Mouse (Mus musculus) small intestine, adult 2 months (tissue): ENCODE results near the gene Nsg1.

ENCODE experiments used
- CTCF ChIP-seq: fragments of 200-500 bp; IDR thresholded peaks from 2 replicates; pipeline ENCODE4 v1.5.1; 2012; ENCODE audit warnings: low read depth, mild to moderate bottlenecking, control low read depth, inconsistent platforms, low read length, moderate library complexity, mixed read lengths; ENCODE audit not compliant: insufficient replicate concordance, insufficient read length; ENCODE audit errors: extremely low read depth
- POLR2A ChIP-seq: fragments of 200-500 bp; IDR thresholded peaks from 2 replicates; pipeline ENCODE4 v1.6.1; 2012; ENCODE audit warnings: low read depth, mild to moderate bottlenecking, control low read depth, inconsistent platforms, low read length, moderate library complexity

DNA sequence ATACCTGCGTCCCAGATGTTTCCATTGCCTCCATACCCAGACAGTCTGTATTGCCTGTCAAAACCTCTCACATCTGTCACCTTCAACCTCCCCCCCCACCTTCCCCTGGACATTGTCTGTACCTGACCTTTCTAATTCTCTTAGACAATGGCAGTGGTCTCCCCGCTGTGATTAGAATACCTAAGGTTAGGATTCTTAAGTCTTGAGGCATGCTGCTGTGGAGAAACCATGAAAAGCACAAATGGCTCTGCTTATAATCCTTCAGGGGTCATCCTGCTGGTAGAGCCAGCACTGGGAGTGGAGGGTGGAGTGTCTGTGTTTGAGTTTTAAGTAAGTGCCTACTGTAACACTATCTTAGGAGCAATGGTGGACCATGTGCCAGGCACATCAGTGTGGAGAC, 56.8 kb downstream of the Nsg1 start:
- TF ChIP-seq CTCF (no peak), POLR2A (no peak)
